Mouse (Mus musculus): ENCODE data around the gene Smarcd1.

DNA sequence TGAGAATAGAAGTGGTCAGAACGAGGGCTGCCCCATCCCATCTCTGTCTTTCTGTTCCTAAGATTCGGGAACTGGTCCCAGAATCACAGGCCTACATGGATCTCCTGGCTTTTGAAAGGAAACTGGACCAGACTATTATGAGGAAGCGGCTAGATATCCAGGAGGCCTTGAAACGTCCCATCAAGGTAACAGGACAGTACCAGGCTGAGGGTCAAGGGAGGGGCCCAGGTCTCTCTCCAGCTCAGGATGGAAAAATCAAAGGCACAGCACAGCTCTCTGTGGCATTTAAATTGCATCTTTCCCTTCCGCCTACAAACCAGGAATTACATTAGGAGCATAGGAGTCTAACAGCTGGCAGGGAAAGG, 1.7 kb downstream of the Smarcd1 start:
- TF ChIP-seq CTCF (IDR thresholded peaks at IDR 0.05; ENCODE audit: borderline replicate concordance, extremely low read depth, insufficient read depth, insufficient read length), result no peak
- TF ChIP-seq POLR2A (IDR thresholded peaks at IDR 0.05; ENCODE audit: borderline replicate concordance, extremely low read depth, insufficient read depth, insufficient read length, poor library complexity, severe bottlenecking), result no peak
